Mouse (Mus musculus): ENCODE data around the gene Gnaq. TPM values are rescaled to one million over a fixed set of nuclear protein-coding genes. Genes with fewer than 3 reads are reported as not detected.

Gnaq gene
- polyA plus RNA-seq, 1 experiment from 2014 or later, result 24.5 TPM

- H3K27ac ChIP-seq, result no peak overlapping the region
- no peaks in the 10 kb centered on the region for H3K9me3 ChIP-seq
- H3K36me3 ChIP-seq (replicated peaks), result peaks cover 40% of the 10 kb centered on the region
- H3K27me3 ChIP-seq (ENCODE audit: poor library complexity, severe bottlenecking), result no peaks in the 10 kb centered on the region
- no peak overlapping the region for H3K4me3 ChIP-seq
- no peak for DNase-seq (ENCODE audit: extremely low spot score, low spot score)
- 92% methylated on average over 8 of the region's 8 CpGs for WGBS
- H3K4me1 ChIP-seq, result peaks cover 3% of the 10 kb centered on the region
Measured at GRCm38 (mm10) chr19:16379687-16380086, 247.1 kb downstream of the Gnaq start.

- Histone ChIP-seq H3K27me3 (ENCODE audit: poor library complexity, severe bottlenecking) (no peaks in the 10 kb centered on the region), H3K27ac (no peak overlapping the region), H3K9me3 (no peaks in the 10 kb centered on the region), H3K4me3 (no peak overlapping the region), H3K4me1 (peaks cover 23% of the 10 kb centered on the region), H3K36me3 (replicated peaks) (peaks cover 45% of the 10 kb centered on the region)
- 79% methylated on average over 2 of the region's 2 CpGs for WGBS
- DNase-seq (ENCODE audit: extremely low spot score, low spot score), result no peak
Measured at GRCm38 (mm10) chr19:16382392-16382791, 249.8 kb downstream of the Gnaq start.

- Histone ChIP-seq H3K27ac (no peak overlapping the region), H3K4me1 (peaks cover 30% of the 10 kb centered on the region), H3K27me3 (ENCODE audit: poor library complexity, severe bottlenecking) (no peaks in the 10 kb centered on the region), H3K9me3 (no peaks in the 10 kb centered on the region), H3K36me3 (replicated peaks) (peaks cover 45% of the 10 kb centered on the region), H3K4me3 (no peak overlapping the region)
- DNase-seq (ENCODE audit: extremely low spot score, low spot score), result no peak
- 93% methylated on average over 13 of the region's 13 CpGs for WGBS
Measured at GRCm38 (mm10) chr19:16383127-16383526, 250.5 kb downstream of the Gnaq start.

- peaks cover 39% of the 10 kb centered on the region for H3K4me1 ChIP-seq
- H3K27ac ChIP-seq, result no peak overlapping the region
- peaks cover 36% of the 10 kb centered on the region for H3K36me3 ChIP-seq (replicated peaks)
- DNase-seq (ENCODE audit: extremely low spot score, low spot score), result no peak
- no peak overlapping the region for H3K4me3 ChIP-seq
- 93% methylated on average over 6 of the region's 6 CpGs for WGBS
- H3K9me3 ChIP-seq, result no peaks in the 10 kb centered on the region
- H3K27me3 ChIP-seq (ENCODE audit: poor library complexity, severe bottlenecking), result no peaks in the 10 kb centered on the region
Measured at GRCm38 (mm10) chr19:16384094-16384493, 251.5 kb downstream of the Gnaq start.

- WGBS, result 85% methylated on average over 11 of the region's 11 CpGs
- H3K27me3 ChIP-seq (ENCODE audit: poor library complexity, severe bottlenecking), result no peaks in the 10 kb centered on the region
- H3K4me3 ChIP-seq, result no peak overlapping the region
- peaks cover 48% of the 10 kb centered on the region for H3K4me1 ChIP-seq
- no peaks in the 10 kb centered on the region for H3K9me3 ChIP-seq
- no peak for DNase-seq (ENCODE audit: extremely low spot score, low spot score)
- H3K36me3 ChIP-seq (replicated peaks), result peaks cover 28% of the 10 kb centered on the region
- H3K27ac ChIP-seq, result no peak overlapping the region
Measured at GRCm38 (mm10) chr19:16384957-16385356, 252.3 kb downstream of the Gnaq start.

GRCm38 (mm10) chr19:16386514-16386913, 253.9 kb downstream of the Gnaq start:
- 77% methylated on average over 6 of the region's 6 CpGs for WGBS

GRCm38 (mm10) chr19:16390192-16390795, 257.7 kb downstream of the Gnaq start:
- Histone ChIP-seq H3K36me3 (replicated peaks) (peaks cover 3% of the 10 kb centered on the region), H3K27ac (no peak overlapping the region), H3K9me3 (no peaks in the 10 kb centered on the region), H3K4me3 (no peak overlapping the region), H3K4me1 (peaks cover 46% of the 10 kb centered on the region), H3K27me3 (ENCODE audit: poor library complexity, severe bottlenecking) (no peaks in the 10 kb centered on the region)
- WGBS, result 92% methylated on average over 6 of the region's 6 CpGs
- DNase-seq (ENCODE audit: extremely low spot score, low spot score), result no peak

More at GRCm38 (mm10) chr19:16386514-16386913, 253.9 kb downstream of the Gnaq start:
- no peak for DNase-seq (ENCODE audit: extremely low spot score, low spot score)
- H3K9me3 ChIP-seq, result no peaks in the 10 kb centered on the region
- H3K27me3 ChIP-seq (ENCODE audit: poor library complexity, severe bottlenecking), result no peaks in the 10 kb centered on the region
- H3K4me1 ChIP-seq, result peaks cover 54% of the 10 kb centered on the region
- H3K4me3 ChIP-seq, result no peak overlapping the region
- H3K27ac ChIP-seq, result no peak overlapping the region
- H3K36me3 ChIP-seq (replicated peaks), result peaks cover 28% of the 10 kb centered on the region

- Histone ChIP-seq H3K27me3 (ENCODE audit: poor library complexity, severe bottlenecking) (no peaks in the 10 kb centered on the region), H3K4me1 (peaks cover 12% of the 10 kb centered on the region), H3K4me3 (no peak overlapping the region), H3K9me3 (no peaks in the 10 kb centered on the region), H3K36me3 (replicated peaks) (no peaks in the 10 kb centered on the region), H3K27ac (no peak overlapping the region)
- DNase-seq (ENCODE audit: extremely low spot score, low spot score), result no peak
- WGBS, result 89% methylated on average over 5 of the region's 5 CpGs
Measured at GRCm38 (mm10) chr19:16394381-16394780, 261.8 kb downstream of the Gnaq start.

GRCm38 (mm10) chr19:16403101-16403500, 270.5 kb downstream of the Gnaq start:
- no peak for DNase-seq (ENCODE audit: extremely low spot score, low spot score)
- Histone ChIP-seq H3K27me3 (ENCODE audit: poor library complexity, severe bottlenecking) (no peaks in the 10 kb centered on the region), H3K9me3 (no peaks in the 10 kb centered on the region), H3K27ac (no peak overlapping the region), H3K4me1 (no peaks in the 10 kb centered on the region), H3K4me3 (no peak overlapping the region), H3K36me3 (replicated peaks) (no peaks in the 10 kb centered on the region)
- 80% methylated on average over 6 of the region's 6 CpGs for WGBS

GRCm38 (mm10) chr19:16407727-16408126, 275.1 kb downstream of the Gnaq start:
- no peaks in the 10 kb centered on the region for H3K9me3 ChIP-seq
- H3K4me1 ChIP-seq, result no peaks in the 10 kb centered on the region
- no peaks in the 10 kb centered on the region for H3K36me3 ChIP-seq (replicated peaks)
- WGBS, result 87% methylated on average over 1 of the region's 1 CpGs
- H3K27me3 ChIP-seq (ENCODE audit: poor library complexity, severe bottlenecking), result no peaks in the 10 kb centered on the region
- no peak overlapping the region for H3K4me3 ChIP-seq
- no peak for DNase-seq (ENCODE audit: extremely low spot score, low spot score)
- H3K27ac ChIP-seq, result no peak overlapping the region

- H3K9me3 ChIP-seq, result no peaks in the 10 kb centered on the region
- no peak overlapping the region for H3K27ac ChIP-seq
- no peak for DNase-seq (ENCODE audit: extremely low spot score, low spot score)
- no peaks in the 10 kb centered on the region for H3K4me1 ChIP-seq
- H3K27me3 ChIP-seq (ENCODE audit: poor library complexity, severe bottlenecking), result no peaks in the 10 kb centered on the region
- no peaks in the 10 kb centered on the region for H3K36me3 ChIP-seq (replicated peaks)
- no peak overlapping the region for H3K4me3 ChIP-seq
Measured at GRCm38 (mm10) chr19:16411302-16411701, 278.7 kb downstream of the Gnaq start.

GRCm38 (mm10) chr19:16418086-16418663, 285.5 kb downstream of the Gnaq start:
- H3K36me3 ChIP-seq (replicated peaks), result no peaks in the 10 kb centered on the region
- WGBS, result 95% methylated on average over 5 of the region's 5 CpGs
- peaks cover 6% of the 10 kb centered on the region; the same call in 1 of the 2 replicates for H3K4me1 ChIP-seq
- no peak overlapping the region for H3K4me3 ChIP-seq
- peaks cover 6% of the 10 kb centered on the region; the same call in 1 of the 2 replicates for H3K9me3 ChIP-seq
- H3K27ac ChIP-seq, result no peak overlapping the region
- H3K27me3 ChIP-seq (ENCODE audit: poor library complexity, severe bottlenecking), result no peaks in the 10 kb centered on the region
- no peak for DNase-seq (ENCODE audit: extremely low spot score, low spot score)

GRCm38 (mm10) chr19:16425596-16425995, 293.0 kb downstream of the Gnaq start:
- DNase-seq (ENCODE audit: extremely low spot score, low spot score), result no peak
- H3K9me3 ChIP-seq, result peaks cover 17% of the 10 kb centered on the region
- no peaks in the 10 kb centered on the region for H3K27me3 ChIP-seq (ENCODE audit: poor library complexity, severe bottlenecking)
- H3K27ac ChIP-seq, result no peak overlapping the region
- no peaks in the 10 kb centered on the region for H3K36me3 ChIP-seq (replicated peaks)
- H3K4me3 ChIP-seq, result no peak overlapping the region
- 84% methylated on average over 2 of the region's 2 CpGs for WGBS
- H3K4me1 ChIP-seq, result peaks cover 6% of the 10 kb centered on the region; the same call in 1 of the 2 replicates
